14 mouse cellular contexts compared by ENCODE assay signal in genomic region chr4:86588236-86588635, GRCm38 (mm10). TPM values are rescaled to one million over a fixed set of nuclear protein-coding genes. Genes with fewer than 3 reads are reported as not detected.
DNase-seq lines count a peak whose midpoint lies in the region; TF ChIP-seq lines count a peak whose summit lies in the region.
"Had no signal": no experiment of that assay in that cellular context is flagged by ENCODE, and none has a peak within 500 bp of the region (broad histone marks: within the 10 kb centered on the region; RNA-seq: fewer than 3 reads in every experiment).

No protein-coding gene starts in this region.

- peak; percentile 13 for DNase-seq in embryo, embryonic 11 days
- no peak for DNase-seq in embryo, embryonic 9.5 days (ENCODE audit: extremely low spot score)
- peak; percentile 13 for DNase-seq in lung, postnatal 10 days
- DNase-seq in lung, adult 2 months, result no peak
- peak; percentile 19 for DNase-seq in lung, postnatal 25 days (ENCODE audit: low spot score)
- peak; percentile 36 for DNase-seq in thymus, postnatal 4 days
- DNase-seq in heart, postnatal 14 days, result no peak
- no peak for DNase-seq in kidney, postnatal 14 days
- DNase-seq: heart, adult 11 months had no signal

- intact Hi-C loops in heart, postnatal 14 days (cut with DNase I), result no loop called here

- H3K4me3 ChIP-seq in lung, adult 2 months (replicated peaks; ENCODE audit: extremely low read depth, low read depth, low read length), result no peak overlapping the region
- H3K4me3 ChIP-seq: forebrain, embryonic 12.5 days; hindbrain, embryonic 12.5 days; kidney, embryonic 15.5 days had no signal

- TF ChIP-seq CTCF in lung, adult 2 months (IDR thresholded peaks at IDR 0.05; ENCODE audit: insufficient read depth, low read length), result no peak

- H3K4me1 ChIP-seq in lung, adult 2 months (ENCODE audit: control insufficient read depth, insufficient read depth, low read length), result no peaks in the 10 kb centered on the region
- H3K4me1 ChIP-seq: forebrain, embryonic 12.5 days; hindbrain, embryonic 12.5 days; kidney, embryonic 15.5 days had no signal

- 78% methylated on average over 3 of the region's 3 CpGs for WGBS in lung, adult 2 months

- no peak for TF ChIP-seq POLR2A in lung, adult 2 months (IDR thresholded peaks at IDR 0.05; ENCODE audit: borderline replicate concordance, extremely low read depth, low read depth, low read length)

RNA-seq across cellular contexts. Expression of gene Rraga, which starts 12.8 kb away (rescaled TPM):
- 42.0 and 43.9 TPM in 2 replicates for polyA plus RNA-seq in lung, adult 2 months (2012; rRNA removed)
- total RNA-seq in heart, postnatal 14 days (2021), result 10 to 100 TPM; 58.5 to 61.4 TPM

RNA-seq across cellular contexts. Expression of gene Haus6, which starts 23.6 kb away (rescaled TPM):
- polyA plus RNA-seq in lung, adult 2 months (2012; rRNA removed), result 9.5 and 9.6 TPM in 2 replicates
- total RNA-seq in heart, postnatal 14 days (2021), result 1 to 10 TPM; 6.1 to 7.5 TPM

RNA-seq across cellular contexts. Expression of gene Saxo1, which starts 30.1 kb away (rescaled TPM):
- polyA plus RNA-seq in lung, adult 2 months (2012; rRNA removed), result not detected in 2 replicates
- not detected for total RNA-seq in heart, postnatal 14 days (2021)
- total RNA-seq: left cerebral cortex, postnatal 14 days had no signal
- polyA plus RNA-seq: forebrain, embryonic 12.5 days; hindbrain, embryonic 12.5 days; kidney, embryonic 15.5 days; macrophage had no signal

Comparison
In these comparisons a context has a peak if more than half of its experiments do, and no peak if none do; other contexts are left out.
1. DNase-seq: peak in embryo, embryonic 11 days (single experiment), lung, postnatal 10 days (single experiment), lung, postnatal 25 days (single experiment) and thymus, postnatal 4 days (single experiment); none in embryo, embryonic 9.5 days (single experiment), lung, adult 2 months (single experiment), heart, postnatal 14 days (0 of 2) and kidney, postnatal 14 days (single experiment).